Mouse (Mus musculus) MEL (cell line): ENCODE results near the gene Dcakd.

Source experiments
- BHLHE40 ChIP-seq: IDR thresholded peaks from 2 replicates; pipeline ENCODE4 v1.6.1; 2012; ENCODE audit warnings: low read depth, mild to moderate bottlenecking, inconsistent platforms, low read length, improper control_type of control experiment, borderline replicate concordance
- CTCF ChIP-seq, 3 experiments: IDR thresholded peaks in 2 of 3; conservative IDR thresholded peaks in 1 of 3; 2 replicates each; pipeline ENCODE4 v1.5.1; 2011 to 2012; ENCODE audit warnings: low read length in 3 of 3, low read depth in 2 of 3, mild to moderate bottlenecking in 2 of 3, improper control_type of control experiment in 1 of 3, inconsistent platforms in 1 of 3, mixed read lengths in 1 of 3, moderate library complexity in 1 of 3; ENCODE audit not compliant: control insufficient read depth in 1 of 3, insufficient read depth in 1 of 3, poor library complexity in 1 of 3, severe bottlenecking in 1 of 3
- ELF1 ChIP-seq: IDR thresholded peaks from 2 replicates; pipeline ENCODE4 v1.6.1; 2014; ENCODE audit warnings: low read depth, mild to moderate bottlenecking, inconsistent platforms, low read length, improper control_type of control experiment, moderate library complexity
- EP300 ChIP-seq, 2 experiments: IDR thresholded peaks; 2 replicates each; pipeline ENCODE4 v1.6.1; 2011; ENCODE audit warnings: improper control_type of control experiment in 2 of 2, low read length in 2 of 2, low read depth in 1 of 2, mild to moderate bottlenecking in 1 of 2
- MAX ChIP-seq: IDR thresholded peaks from 2 replicates; pipeline ENCODE4 v1.6.1; 2011; ENCODE audit warnings: low read length, improper control_type of control experiment
- POLR2A ChIP-seq, 2 experiments: IDR thresholded peaks; 2 replicates each; pipeline ENCODE4 v1.6.1; 2011 to 2012; ENCODE audit warnings: low read length in 2 of 2, mild to moderate bottlenecking in 2 of 2, control low read depth in 1 of 2, improper control_type of control experiment in 1 of 2, low read depth in 1 of 2, moderate library complexity in 1 of 2; ENCODE audit not compliant: control insufficient read depth in 1 of 2, insufficient read depth in 1 of 2, poor library complexity in 1 of 2
- TCF12 ChIP-seq: IDR thresholded peaks from 2 replicates; pipeline ENCODE4 v1.6.1; 2014; ENCODE audit warnings: low read depth, mild to moderate bottlenecking, inconsistent platforms, low read length, improper control_type of control experiment, moderate library complexity
- ZNF384 ChIP-seq: IDR thresholded peaks from 2 replicates; pipeline ENCODE4 v1.6.1; 2012; ENCODE audit warnings: low read depth, mild to moderate bottlenecking, inconsistent platforms, low read length, improper control_type of control experiment

GRCm38 (mm10) chr11:103035007-103035406 lies 6.9 kb upstream of the Dcakd start:
- no peak for TF ChIP-seq CTCF (IDR thresholded peaks at IDR 0.05 in 2 of 3, conservative IDR thresholded peaks at IDR 0.05 in 1 of 3; ENCODE audit: control insufficient read depth in 1 of 3, insufficient read depth in 1 of 3, low read depth in 2 of 3, low read length in 3 of 3, poor library complexity in 1 of 3, severe bottlenecking in 1 of 3)
- no peak for TF ChIP-seq ELF1
- no peak for TF ChIP-seq MAX
- no peak for TF ChIP-seq POLR2A (IDR thresholded peaks at IDR 0.05; ENCODE audit: control insufficient read depth in 1 of 2, insufficient read depth in 1 of 2, low read depth in 1 of 2, low read length in 2 of 2, poor library complexity in 1 of 2)
- TF ChIP-seq EP300 (IDR thresholded peaks at IDR 0.05; ENCODE audit: low read depth in 1 of 2, low read length in 2 of 2) = no peak
- TF ChIP-seq ZNF384 = no peak
- TF ChIP-seq BHLHE40 = no peak
- no peak for TF ChIP-seq TCF12
